Mouse (Mus musculus): ENCODE results near the gene Odf3l2.
A peak's percentile ranks its signal among the peaks of the same experiment; 100 is the strongest.

Odf3l2 gene

GRCm38 (mm10) chr10:79631432-79631831, 14.1 kb downstream of the Odf3l2 start:
- no peak for DNase-seq (ENCODE audit: low read depth, low spot score)

GRCm38 (mm10) chr10:79628377-79628776, 17.2 kb downstream of the Odf3l2 start:
- DNase-seq (ENCODE audit: low read depth, low spot score) = no peak

GRCm38 (mm10) chr10:79626156-79626555, 19.4 kb downstream of the Odf3l2 start:
- DNase-seq (ENCODE audit: low read depth, low spot score) = no peak

GRCm38 (mm10) chr10:79625398-79625797, 20.1 kb downstream of the Odf3l2 start:
- DNase-seq (ENCODE audit: low read depth, low spot score) = no peak

- no peak for DNase-seq (ENCODE audit: low read depth, low spot score)
These were observed 21.6 kb downstream of the Odf3l2 start for GRCm38 (mm10) chr10:79623950-79624349.

GRCm38 (mm10) chr10:79616376-79616775, 29.2 kb downstream of the Odf3l2 start:
- no peak for DNase-seq (ENCODE audit: low read depth, low spot score)

GRCm38 (mm10) chr10:79615860-79616259, 29.7 kb downstream of the Odf3l2 start:
- peak; percentile 44 for DNase-seq (ENCODE audit: low read depth, low spot score)

GRCm38 (mm10) chr10:79614305-79614643, 31.3 kb downstream of the Odf3l2 start:
- DNase-seq (ENCODE audit: low read depth, low spot score) = no peak

GRCm38 (mm10) chr10:79613578-79614304, 31.8 kb downstream of the Odf3l2 start, which contains the start of gene C2cd4c:
TSS of gene C2cd4c (minus strand) at chr10:79614025.
- DNase-seq (ENCODE audit: low read depth, low spot score) = peak; percentile 97

- DNase-seq (ENCODE audit: low read depth, low spot score) = no peak
These were observed 33.1 kb downstream of the Odf3l2 start for GRCm38 (mm10) chr10:79612192-79613135.

- peak; percentile 21 for DNase-seq (ENCODE audit: low read depth, low spot score)
These were observed 34.2 kb downstream of the Odf3l2 start for GRCm38 (mm10) chr10:79611296-79611695.

- no peak for DNase-seq (ENCODE audit: low read depth, low spot score)
These were observed 36.3 kb downstream of the Odf3l2 start for GRCm38 (mm10) chr10:79609276-79609675.

GRCm38 (mm10) chr10:79607892-79608291, 37.6 kb downstream of the Odf3l2 start:
- no peak for DNase-seq (ENCODE audit: low read depth, low spot score)

GRCm38 (mm10) chr10:79606537-79606936, 39.0 kb downstream of the Odf3l2 start:
- DNase-seq (ENCODE audit: low read depth, low spot score) = no peak

- DNase-seq (ENCODE audit: low read depth, low spot score) = no peak
These were observed 47.7 kb downstream of the Odf3l2 start for GRCm38 (mm10) chr10:79597936-79598230.

GRCm38 (mm10) chr10:79597051-79597935, 48.2 kb downstream of the Odf3l2 start:
- DNase-seq (ENCODE audit: low read depth, low spot score) = no peak

GRCm38 (mm10) chr10:79595590-79595929, 50.0 kb downstream of the Odf3l2 start:
- no peak for DNase-seq (ENCODE audit: low read depth, low spot score)

GRCm38 (mm10) chr10:79594872-79595589, 50.5 kb downstream of the Odf3l2 start:
- DNase-seq (ENCODE audit: low read depth, low spot score) = peak; percentile 79

- no peak for DNase-seq (ENCODE audit: low read depth, low spot score)
These were observed 51.4 kb downstream of the Odf3l2 start for GRCm38 (mm10) chr10:79594111-79594510.

GRCm38 (mm10) chr10:79590702-79591101, 54.8 kb downstream of the Odf3l2 start:
- DNase-seq (ENCODE audit: low read depth, low spot score) = no peak

Measured in R1 (cell line).